In genomic region chr11:27203330-27204214, GRCm38 (mm10) we compare ENCODE assay signal across 14 mouse cellular contexts.
"Had no signal": no experiment of that assay in that cellular context is flagged by ENCODE, and none has a peak within 500 bp of the region (broad histone marks: within the 10 kb centered on the region; RNA-seq: fewer than 3 reads in every experiment).

No protein-coding gene starts in this region.

- H3K9me3 ChIP-seq: limb, embryonic 10.5 days; liver, embryonic 12.5 days; midbrain, embryonic 10.5 days; midbrain, embryonic 15.5 days had no signal

- DNase-seq: kidney, postnatal 25 days; lung, embryonic 14.5 days; lung, postnatal 10 days; lung, postnatal 4 days; right cerebral cortex, postnatal 4 days; spleen, adult 18-20 months; thymus, adult 18-20 months; thymus, postnatal 14 days had no signal

- H3K9ac ChIP-seq: liver, embryonic 12.5 days; lung, embryonic 14.5 days; midbrain, embryonic 15.5 days; neural tube, embryonic 12.5 days had no signal

- H3K4me3 ChIP-seq: left cerebral cortex, adult 2 months; limb, embryonic 10.5 days; liver, embryonic 12.5 days; midbrain, embryonic 10.5 days; midbrain, embryonic 15.5 days; neural tube, embryonic 12.5 days had no signal

- H3K36me3 ChIP-seq: limb, embryonic 10.5 days; liver, embryonic 12.5 days; midbrain, embryonic 10.5 days; midbrain, embryonic 15.5 days; neural tube, embryonic 12.5 days had no signal

- ATAC-seq: liver, embryonic 12.5 days; midbrain, embryonic 15.5 days had no signal

- H3K4me1 ChIP-seq: liver, embryonic 12.5 days; midbrain, embryonic 10.5 days; midbrain, embryonic 15.5 days; neural tube, embryonic 12.5 days had no signal

- H3K27ac ChIP-seq: left cerebral cortex, adult 2 months; limb, embryonic 10.5 days; liver, embryonic 12.5 days; midbrain, embryonic 10.5 days; midbrain, embryonic 15.5 days; neural tube, embryonic 12.5 days had no signal

- H3K27me3 ChIP-seq: liver, embryonic 12.5 days; midbrain, embryonic 15.5 days; neural tube, embryonic 12.5 days had no signal

- H3K4me2 ChIP-seq: liver, embryonic 12.5 days; lung, embryonic 14.5 days; midbrain, embryonic 15.5 days; neural tube, embryonic 12.5 days had no signal
